Mouse (Mus musculus): ENCODE data around the gene Sgpp2. TPM values are rescaled to one million over a fixed set of nuclear protein-coding genes. Genes with fewer than 3 reads are reported as not detected.

The Sgpp2 gene
- polyA plus RNA-seq, 1 experiment from 2014 or later = 20.5 TPM

GRCm38 (mm10) chr1:78357868-78358267 lies 47.7 kb downstream of the Sgpp2 start:
- H3K4me2 ChIP-seq (replicated peaks; ENCODE audit: low read depth) = no peak overlapping the region
- no peak overlapping the region for H3K27ac ChIP-seq (replicated peaks)
- H3K4me3 ChIP-seq (ENCODE audit: low read depth, low read length) = no peak overlapping the region
- no peaks in the 10 kb centered on the region for H3K9me3 ChIP-seq (ENCODE audit: control insufficient read depth, low read length)
- no peak for ATAC-seq (ENCODE audit: low FRiP score, low TSS enrichment)
- 57% methylated on average over 1 of the region's 1 CpGs for WGBS
- no peaks in the 10 kb centered on the region for H3K36me3 ChIP-seq (ENCODE audit: control insufficient read depth, insufficient read depth, low read length)
- TF ChIP-seq EP300 (optimal IDR thresholded peaks at IDR 0.05) = no peak
- H3K27me3 ChIP-seq (ENCODE audit: control insufficient read depth, insufficient read depth, low read length) = no peaks in the 10 kb centered on the region
- H3K9ac ChIP-seq (ENCODE audit: low read length) = no peak overlapping the region
- no peak for DNase-seq (ENCODE audit: low spot score)
- H3K4me1 ChIP-seq (replicated peaks; ENCODE audit: control insufficient read depth, insufficient read depth) = no peaks in the 10 kb centered on the region

- H3K9ac ChIP-seq (ENCODE audit: low read length) = no peak overlapping the region
- no peak for TF ChIP-seq EP300 (optimal IDR thresholded peaks at IDR 0.05)
- TF ChIP-seq CTCF (IDR thresholded peaks at IDR 0.05; ENCODE audit: low read depth) = no peak
- 0 out of 2 replicates have a peak, but pooled peaks have one; percentile 38 for ATAC-seq (ENCODE audit: low FRiP score, low TSS enrichment)
Observed at GRCm38 (mm10) chr1:78363965-78364889, 54.1 kb downstream of the Sgpp2 start.

GRCm38 (mm10) chr1:78367806-78368205 lies 57.7 kb downstream of the Sgpp2 start:
- Histone ChIP-seq H3K4me1 (replicated peaks; ENCODE audit: control insufficient read depth, insufficient read depth) (no peaks in the 10 kb centered on the region), H3K27ac (replicated peaks) (no peak overlapping the region), H3K9me3 (ENCODE audit: control insufficient read depth, low read length) (no peaks in the 10 kb centered on the region), H3K4me2 (replicated peaks; ENCODE audit: low read depth) (no peak overlapping the region), H3K36me3 (ENCODE audit: control insufficient read depth, insufficient read depth, low read length) (no peaks in the 10 kb centered on the region), H3K4me3 (ENCODE audit: low read depth, low read length) (no peak overlapping the region), H3K27me3 (ENCODE audit: control insufficient read depth, insufficient read depth, low read length) (no peaks in the 10 kb centered on the region), H3K9ac (ENCODE audit: low read length) (no peak overlapping the region)
- DNase-seq (ENCODE audit: low spot score) (no peak), ATAC-seq (ENCODE audit: low FRiP score, low TSS enrichment) (no peak)
- WGBS = 57% methylated on average over 5 of the region's 5 CpGs
- TF ChIP-seq CTCF (IDR thresholded peaks at IDR 0.05; ENCODE audit: low read depth) (no peak), EP300 (optimal IDR thresholded peaks at IDR 0.05) (no peak)

More at GRCm38 (mm10) chr1:78363965-78364889, 54.1 kb downstream of the Sgpp2 start:
- no peaks in the 10 kb centered on the region for H3K4me1 ChIP-seq (replicated peaks; ENCODE audit: control insufficient read depth, insufficient read depth)
- H3K27me3 ChIP-seq (ENCODE audit: control insufficient read depth, insufficient read depth, low read length) = no peaks in the 10 kb centered on the region
- 54% methylated on average over 13 of the region's 13 CpGs for WGBS
- H3K9me3 ChIP-seq (ENCODE audit: control insufficient read depth, low read length) = no peaks in the 10 kb centered on the region
- no peak overlapping the region for H3K27ac ChIP-seq (replicated peaks)
- no peak overlapping the region for H3K4me3 ChIP-seq (ENCODE audit: low read depth, low read length)
- H3K36me3 ChIP-seq (ENCODE audit: control insufficient read depth, insufficient read depth, low read length) = no peaks in the 10 kb centered on the region
- H3K4me2 ChIP-seq (replicated peaks; ENCODE audit: low read depth) = no peak overlapping the region
- no peak for DNase-seq (ENCODE audit: low spot score)

- H3K27ac ChIP-seq (replicated peaks) = no peak overlapping the region
- ATAC-seq (ENCODE audit: low FRiP score, low TSS enrichment) = no peak
- H3K36me3 ChIP-seq (ENCODE audit: control insufficient read depth, insufficient read depth, low read length) = no peaks in the 10 kb centered on the region
- no peak for DNase-seq (ENCODE audit: low spot score)
- WGBS = 30% methylated on average over 6 of the region's 6 CpGs
- H3K4me3 ChIP-seq (ENCODE audit: low read depth, low read length) = no peak overlapping the region
- no peaks in the 10 kb centered on the region for H3K4me1 ChIP-seq (replicated peaks; ENCODE audit: control insufficient read depth, insufficient read depth)
- no peak overlapping the region for H3K9ac ChIP-seq (ENCODE audit: low read length)
- no peaks in the 10 kb centered on the region for H3K27me3 ChIP-seq (ENCODE audit: control insufficient read depth, insufficient read depth, low read length)
- no peaks in the 10 kb centered on the region for H3K9me3 ChIP-seq (ENCODE audit: control insufficient read depth, low read length)
- no peak overlapping the region for H3K4me2 ChIP-seq (replicated peaks; ENCODE audit: low read depth)
- TF ChIP-seq EP300 (optimal IDR thresholded peaks at IDR 0.05) = no peak
- no peak for TF ChIP-seq CTCF (IDR thresholded peaks at IDR 0.05; ENCODE audit: low read depth)
Observed at GRCm38 (mm10) chr1:78370121-78370520, 60.0 kb downstream of the Sgpp2 start.

GRCm38 (mm10) chr1:78371569-78372236 lies 61.6 kb downstream of the Sgpp2 start:
- H3K9me3 ChIP-seq (ENCODE audit: control insufficient read depth, low read length) = no peaks in the 10 kb centered on the region
- ATAC-seq (ENCODE audit: low FRiP score, low TSS enrichment) (no peak), DNase-seq (ENCODE audit: low spot score) (no peak)
- no peak overlapping the region for H3K4me2 ChIP-seq (replicated peaks; ENCODE audit: low read depth)
- WGBS = 80% methylated on average over 2 of the region's 2 CpGs
- no peaks in the 10 kb centered on the region for H3K27me3 ChIP-seq (ENCODE audit: control insufficient read depth, insufficient read depth, low read length)
- no peaks in the 10 kb centered on the region for H3K36me3 ChIP-seq (ENCODE audit: control insufficient read depth, insufficient read depth, low read length)
- H3K27ac ChIP-seq (replicated peaks) = no peak overlapping the region
- no peaks in the 10 kb centered on the region for H3K4me1 ChIP-seq (replicated peaks; ENCODE audit: control insufficient read depth, insufficient read depth)
- H3K4me3 ChIP-seq (ENCODE audit: low read depth, low read length) = no peak overlapping the region
- TF ChIP-seq CTCF (IDR thresholded peaks at IDR 0.05; ENCODE audit: low read depth) (no peak), EP300 (optimal IDR thresholded peaks at IDR 0.05) (no peak)
- no peak overlapping the region for H3K9ac ChIP-seq (ENCODE audit: low read length)

- no peak for DNase-seq (ENCODE audit: low spot score)
- TF ChIP-seq EP300 (optimal IDR thresholded peaks at IDR 0.05) (no peak), CTCF (IDR thresholded peaks at IDR 0.05; ENCODE audit: low read depth) (no peak)
- Histone ChIP-seq H3K36me3 (ENCODE audit: control insufficient read depth, insufficient read depth, low read length) (no peaks in the 10 kb centered on the region), H3K9ac (ENCODE audit: low read length) (no peak overlapping the region), H3K4me2 (replicated peaks; ENCODE audit: low read depth) (no peak overlapping the region), H3K27me3 (ENCODE audit: control insufficient read depth, insufficient read depth, low read length) (no peaks in the 10 kb centered on the region), H3K27ac (replicated peaks) (no peak overlapping the region), H3K4me3 (ENCODE audit: low read depth, low read length) (no peak overlapping the region), H3K4me1 (replicated peaks; ENCODE audit: control insufficient read depth, insufficient read depth) (no peaks in the 10 kb centered on the region), H3K9me3 (ENCODE audit: control insufficient read depth, low read length) (no peaks in the 10 kb centered on the region)
- WGBS = 82% methylated on average over 9 of the region's 9 CpGs
- ATAC-seq (ENCODE audit: low FRiP score, low TSS enrichment) = no peak
Observed at GRCm38 (mm10) chr1:78372316-78372715, 62.2 kb downstream of the Sgpp2 start.

Data from stomach, postnatal 0 days (tissue).